Mouse (Mus musculus) embryonic fibroblast, embryonic 13.5 days (primary cell): ENCODE results near the gene Supt7l.

Experiments
- CTCF ChIP-seq: IDR thresholded peaks from 2 replicates; pipeline ENCODE4 v1.5.1; 2011; ENCODE audit warnings: mild to moderate bottlenecking, control low read depth, low read length, moderate library complexity, borderline replicate concordance; ENCODE audit not compliant: insufficient read depth
- POLR2A ChIP-seq: IDR thresholded peaks from 2 replicates; pipeline ENCODE4 v1.6.1; 2011; ENCODE audit warnings: low read depth, mild to moderate bottlenecking, control low read depth, low read length, moderate library complexity

GRCm38 (mm10) chr5:31487889-31488288 is 39.7 kb downstream of the Supt7l start:
- no peak for TF ChIP-seq POLR2A
- no peak for TF ChIP-seq CTCF
